Mouse (Mus musculus) lung, postnatal 36 days (tissue): ENCODE measurements around the gene Cdk8.

Experiments used
- DNase-seq: peaks from one replicate; pipeline ENCODE4 v3.0.0; 2022; ENCODE audit warnings: mixed read lengths

The Cdk8 gene

GRCm38 (mm10) chr5:146330031-146330764, 99.2 kb downstream of the Cdk8 start:
- DNase-seq, result peak; percentile 85

- DNase-seq, result no peak
Measured at GRCm38 (mm10) chr5:146330765-146331115, 99.7 kb downstream of the Cdk8 start.

- DNase-seq, result no peak
Measured at GRCm38 (mm10) chr5:146331131-146331530, 100.1 kb downstream of the Cdk8 start.

- no peak for DNase-seq
Measured at GRCm38 (mm10) chr5:146332541-146332940, 101.5 kb downstream of the Cdk8 start.

GRCm38 (mm10) chr5:146334410-146334809, 103.4 kb downstream of the Cdk8 start:
- DNase-seq, result no peak

GRCm38 (mm10) chr5:146338064-146338463, 107.0 kb downstream of the Cdk8 start:
- DNase-seq, result no peak

- DNase-seq, result no peak
Measured at GRCm38 (mm10) chr5:146340037-146340436, 109.0 kb downstream of the Cdk8 start.

- no peak for DNase-seq
Measured at GRCm38 (mm10) chr5:146344911-146345686, 114.1 kb downstream of the Cdk8 start.

GRCm38 (mm10) chr5:146347081-146347480, 116.1 kb downstream of the Cdk8 start:
- DNase-seq, result no peak

GRCm38 (mm10) chr5:146349183-146349582, 118.2 kb downstream of the Cdk8 start:
- no peak for DNase-seq

- no peak for DNase-seq
Measured at GRCm38 (mm10) chr5:146350784-146351183, 119.8 kb downstream of the Cdk8 start.

GRCm38 (mm10) chr5:146352006-146352405, 121.0 kb downstream of the Cdk8 start:
- DNase-seq, result no peak
